Mouse (Mus musculus) liver, embryonic 15.5 days (tissue): Measurements from ENCODE around the gene Ado. TPM values are rescaled to one million over a fixed set of nuclear protein-coding genes. Genes with fewer than 3 reads are reported as not detected.

ENCODE experiments used
- ATAC-seq: fragments of 200-750 bp; cut with Nextera tagmentation; 2 replicates; pipeline ENCODE4 v1.8.0; 2017; ENCODE audit warnings: moderate number of reproducible peaks, mild to moderate bottlenecking, moderate library complexity; ENCODE audit not compliant: insufficient read depth
- H3K27ac ChIP-seq: fragments of 300-500 bp; sonication (generic); replicated peaks from 2 replicates; pipeline ENCODE4 v1.5.1; 2015; ENCODE audit warnings: mild to moderate bottlenecking, inconsistent platforms
- H3K27me3 ChIP-seq: fragments of 300-500 bp; sonication (generic); 2 replicates; pipeline ENCODE4 v1.6.1; 2015; ENCODE audit warnings: mild to moderate bottlenecking, inconsistent platforms
- H3K36me3 ChIP-seq: fragments of 300-500 bp; sonication (generic); replicated peaks from 2 replicates; pipeline ENCODE4 v1.6.1; 2015; ENCODE audit warnings: moderate library complexity, mild to moderate bottlenecking, inconsistent platforms
- H3K4me1 ChIP-seq: fragments of 300-500 bp; sonication (generic); replicated peaks from 2 replicates; pipeline ENCODE4 v1.6.1; 2015; ENCODE audit warnings: inconsistent platforms
- H3K4me2 ChIP-seq: fragments of 300-500 bp; sonication (generic); 2 replicates; pipeline ENCODE4 v1.6.1; 2015; ENCODE audit warnings: moderate library complexity, mild to moderate bottlenecking, inconsistent platforms
- H3K4me3 ChIP-seq: fragments of 300-500 bp; sonication (generic); replicated peaks from 2 replicates; pipeline ENCODE4 v1.5.1; 2015; ENCODE audit warnings: mild to moderate bottlenecking, inconsistent platforms
- H3K9ac ChIP-seq: fragments of 300-500 bp; sonication (generic); 2 replicates; pipeline ENCODE4 v1.6.1; 2015; ENCODE audit warnings: moderate library complexity, mild to moderate bottlenecking, inconsistent platforms
- H3K9me3 ChIP-seq: fragments of 300-500 bp; sonication (generic); replicated peaks from 2 replicates; pipeline ENCODE4 v1.6.1; 2016; ENCODE audit warnings: inconsistent platforms
- WGBS: fragments of 180-500 bp; shearing (Covaris S2); methylation state at CpG from one replicate; pipeline ENCODE4 v1.1.7; 2015; ENCODE audit warnings: mixed read lengths; ENCODE audit not compliant: insufficient replicate concordance; 5-methylcytosine and 5-hydroxymethylcytosine counted together
- polyA plus RNA-seq: library from polyadenylated mRNA; unstranded; fragments of >200 nt; fragmentation: Nextera tagmentation; extraction: Ambion mirVana; gene quantifications from 2 replicates; pipeline ENCODE4 v1.2.1, GENCODE M21; 2015

Ado gene
- polyA plus RNA-seq, 1 experiment from 2014 or later = 12.2 TPM

DNA sequence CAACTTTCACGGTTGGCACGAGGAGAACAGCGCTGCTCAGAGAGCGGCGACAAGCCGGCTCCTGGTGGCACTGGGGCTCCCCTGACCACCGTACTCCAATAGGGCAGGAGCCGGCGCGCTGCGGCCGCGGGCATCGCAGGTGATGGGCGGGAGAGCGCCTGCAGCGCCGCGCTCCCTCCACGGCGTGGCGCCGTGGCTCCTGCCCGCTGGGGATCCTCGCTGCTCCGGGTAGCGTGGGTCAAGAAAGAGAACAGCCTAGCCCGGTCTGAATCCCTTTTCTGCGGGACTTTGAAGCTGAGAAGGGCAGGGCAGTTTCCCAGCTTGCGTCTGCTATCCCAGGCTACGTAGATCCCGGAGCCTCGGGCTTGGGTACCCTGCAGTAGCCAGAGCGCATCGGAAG lies 12.8 kb downstream of the Ado start:
- no peaks in the 10 kb centered on the region for H3K36me3 ChIP-seq
- no peak overlapping the region for H3K9ac ChIP-seq
- H3K27ac ChIP-seq = no peak overlapping the region
- no peak for ATAC-seq
- peaks cover 98% of the 10 kb centered on the region for H3K27me3 ChIP-seq
- H3K4me1 ChIP-seq = peaks cover 31% of the 10 kb centered on the region
- peak overlapping the region; percentile 85 for H3K4me2 ChIP-seq
- peak overlapping the region; percentile 67 for H3K4me3 ChIP-seq
- H3K9me3 ChIP-seq = no peaks in the 10 kb centered on the region
- under 1% methylated on average over 35 of the region's 35 CpGs for WGBS

DNA sequence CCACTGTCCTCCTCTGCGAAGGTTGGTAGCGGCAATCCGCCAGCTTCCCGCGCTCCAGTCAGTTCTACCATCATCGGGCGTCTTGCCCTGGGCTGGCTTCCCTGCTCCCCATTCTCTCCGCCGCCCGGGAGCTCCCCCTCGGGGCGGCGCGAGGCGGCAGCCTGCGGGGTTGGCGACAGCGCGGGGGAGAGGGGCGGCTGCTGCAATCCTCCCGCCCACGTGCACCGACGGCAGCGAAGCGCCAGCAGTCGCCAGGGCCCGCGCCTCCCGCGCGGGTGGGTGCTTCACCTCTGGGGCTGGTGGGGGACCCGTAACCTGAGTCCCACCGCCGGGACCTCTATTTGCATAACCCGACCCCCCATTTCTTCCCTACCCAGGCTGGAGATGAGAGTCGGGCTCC lies 13.5 kb downstream of the Ado start, which contains the start of gene Egr2:
TSS of gene Egr2 (plus strand) at position 220 of the 400 bp plus-strand sequence.
- no peak for ATAC-seq
- peaks cover 92% of the 10 kb centered on the region for H3K27me3 ChIP-seq
- H3K36me3 ChIP-seq = no peaks in the 10 kb centered on the region
- no peak within 1 kb of the TSS for H3K9ac ChIP-seq
- 3% methylated on average over 37 of the region's 37 CpGs for WGBS
- H3K4me1 ChIP-seq = peaks cover 28% of the 10 kb centered on the region
- H3K4me2 ChIP-seq = peak within 1 kb of the TSS; percentile 85
- no peaks in the 10 kb centered on the region for H3K9me3 ChIP-seq
- H3K27ac ChIP-seq = no peak within 1 kb of the TSS
- peak within 1 kb of the TSS; percentile 67 for H3K4me3 ChIP-seq

DNA sequence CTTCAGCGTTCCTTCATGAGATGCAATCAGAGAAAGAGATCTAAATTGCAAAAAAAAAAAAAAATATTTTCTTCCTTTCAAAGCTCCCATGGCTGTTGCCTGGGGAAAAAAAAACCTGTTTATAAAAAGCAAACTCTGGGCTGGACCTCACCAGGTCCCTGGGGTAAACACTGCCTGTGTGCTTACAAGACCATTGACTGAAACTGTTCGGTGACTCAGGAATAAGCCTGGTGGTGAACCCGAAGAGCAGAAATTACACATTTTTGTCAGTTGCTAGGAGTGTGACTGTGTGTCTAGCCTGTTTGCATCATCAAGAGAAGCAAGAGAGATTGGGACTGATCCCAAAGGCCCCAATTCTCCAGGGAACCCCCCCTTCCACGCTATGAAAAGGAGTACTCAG lies 19.0 kb downstream of the Ado start:
- Histone ChIP-seq H3K9me3 (no peaks in the 10 kb centered on the region), H3K36me3 (no peaks in the 10 kb centered on the region), H3K27ac (no peak overlapping the region), H3K4me2 (no peak overlapping the region), H3K4me3 (no peak overlapping the region), H3K9ac (no peak overlapping the region), H3K27me3 (peaks cover 37% of the 10 kb centered on the region), H3K4me1 (no peaks in the 10 kb centered on the region)
- 64% methylated on average over 4 of the region's 4 CpGs for WGBS
- no peak for ATAC-seq

DNA sequence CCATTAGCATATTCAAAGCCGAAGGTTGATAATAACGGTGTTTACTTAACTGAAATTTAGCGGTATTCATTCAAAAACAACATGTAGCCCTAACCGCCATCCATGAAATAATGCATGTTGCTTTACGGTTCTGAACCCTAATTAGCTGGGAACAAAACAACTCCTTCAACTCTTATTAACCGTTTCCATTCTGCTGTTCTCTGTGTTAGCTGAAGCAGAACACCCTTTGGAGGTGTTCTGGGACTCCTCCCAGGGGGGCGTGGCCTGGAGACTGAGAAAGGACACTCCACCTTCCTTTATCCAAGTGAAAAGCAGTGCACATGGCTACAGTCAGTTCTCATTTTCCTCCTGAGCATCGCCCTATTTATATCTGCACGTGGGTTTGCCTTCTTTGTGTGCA lies 22.3 kb downstream of the Ado start:
- no peaks in the 10 kb centered on the region for H3K9me3 ChIP-seq
- WGBS = 71% methylated on average over 9 of the region's 9 CpGs
- no peak overlapping the region for H3K4me3 ChIP-seq
- no peaks in the 10 kb centered on the region for H3K36me3 ChIP-seq
- H3K27ac ChIP-seq = no peak overlapping the region
- H3K4me2 ChIP-seq = no peak overlapping the region
- no peak overlapping the region for H3K9ac ChIP-seq
- no peaks in the 10 kb centered on the region for H3K4me1 ChIP-seq
- no peak for ATAC-seq
- peaks cover 5% of the 10 kb centered on the region for H3K27me3 ChIP-seq

DNA sequence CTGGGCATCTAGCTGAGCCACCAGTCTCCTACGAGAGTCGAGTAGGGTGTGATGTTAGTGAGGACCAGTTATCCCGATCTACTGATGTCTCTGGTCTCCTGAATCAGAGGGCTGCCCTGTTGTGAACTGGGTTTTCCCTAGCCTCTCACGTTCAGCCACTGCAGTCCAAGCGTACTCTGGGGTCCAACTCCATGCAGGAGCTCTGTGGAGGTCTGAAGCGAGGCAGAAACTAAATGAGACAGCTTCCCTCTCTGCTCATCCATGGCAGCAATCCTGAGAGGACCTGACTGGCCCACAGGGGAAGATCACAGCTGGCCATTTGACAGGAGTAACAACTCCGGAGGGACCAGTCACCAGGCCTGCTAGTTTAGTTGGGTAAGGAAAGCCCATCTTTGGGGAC lies 24.1 kb downstream of the Ado start:
- no peak overlapping the region for H3K9ac ChIP-seq
- no peak overlapping the region for H3K4me3 ChIP-seq
- no peak overlapping the region for H3K4me2 ChIP-seq
- H3K27ac ChIP-seq = no peak overlapping the region
- no peaks in the 10 kb centered on the region for H3K4me1 ChIP-seq
- ATAC-seq = no peak
- H3K36me3 ChIP-seq = no peaks in the 10 kb centered on the region
- no peaks in the 10 kb centered on the region for H3K27me3 ChIP-seq
- WGBS = 64% methylated on average over 7 of the region's 7 CpGs
- no peaks in the 10 kb centered on the region for H3K9me3 ChIP-seq

DNA sequence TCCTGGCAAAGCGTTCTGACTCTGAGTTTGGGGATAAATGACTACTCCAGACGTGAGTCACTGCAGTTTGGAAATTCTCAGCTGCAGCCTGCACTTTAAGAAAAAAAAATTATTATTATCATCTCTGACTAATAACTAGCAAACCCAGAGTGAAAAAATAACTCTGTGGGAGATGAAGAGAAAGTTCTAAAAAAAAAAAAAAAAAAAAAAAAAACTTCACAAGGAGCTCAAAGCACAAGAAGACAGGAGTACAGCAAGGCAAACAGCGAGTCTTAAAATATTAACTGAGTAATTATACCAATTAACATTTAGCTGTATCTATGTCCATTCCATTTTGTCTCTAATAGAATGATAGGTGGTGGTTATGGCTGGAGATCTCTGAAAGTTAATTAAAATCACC lies 24.6 kb downstream of the Ado start:
- no peak overlapping the region for H3K4me2 ChIP-seq
- no peaks in the 10 kb centered on the region for H3K27me3 ChIP-seq
- 55% methylated on average over 3 of the region's 3 CpGs for WGBS
- H3K9me3 ChIP-seq = no peaks in the 10 kb centered on the region
- no peaks in the 10 kb centered on the region for H3K4me1 ChIP-seq
- no peak overlapping the region for H3K27ac ChIP-seq
- H3K4me3 ChIP-seq = no peak overlapping the region
- H3K36me3 ChIP-seq = no peaks in the 10 kb centered on the region
- no peak for ATAC-seq
- no peak overlapping the region for H3K9ac ChIP-seq

DNA sequence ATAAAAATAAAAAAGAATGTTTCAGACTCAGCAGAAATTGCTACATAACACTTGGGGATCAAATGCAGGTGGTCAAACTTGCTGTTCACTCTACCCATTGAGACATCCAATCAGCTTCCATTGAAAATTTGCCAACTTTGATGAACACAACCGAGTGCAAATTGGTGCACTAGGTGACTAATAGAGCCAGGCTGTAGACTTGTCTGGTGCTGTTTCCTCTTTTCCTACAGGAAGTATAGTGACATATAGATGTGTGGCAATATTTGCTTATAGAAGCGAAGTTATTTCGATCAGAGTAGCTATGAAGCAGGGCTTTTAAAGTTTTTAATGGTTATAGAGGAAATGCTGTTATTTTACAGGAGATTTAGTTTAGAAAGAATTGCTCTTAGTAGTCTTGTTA lies 30.0 kb downstream of the Ado start:
- H3K4me3 ChIP-seq = no peak overlapping the region
- ATAC-seq = no peak
- H3K36me3 ChIP-seq = no peaks in the 10 kb centered on the region
- H3K9ac ChIP-seq = no peak overlapping the region
- H3K4me1 ChIP-seq = no peaks in the 10 kb centered on the region
- H3K27ac ChIP-seq = no peak overlapping the region
- H3K27me3 ChIP-seq = no peaks in the 10 kb centered on the region
- WGBS = 49% methylated on average over 3 of the region's 3 CpGs
- H3K9me3 ChIP-seq = no peaks in the 10 kb centered on the region
- H3K4me2 ChIP-seq = no peak overlapping the region

DNA sequence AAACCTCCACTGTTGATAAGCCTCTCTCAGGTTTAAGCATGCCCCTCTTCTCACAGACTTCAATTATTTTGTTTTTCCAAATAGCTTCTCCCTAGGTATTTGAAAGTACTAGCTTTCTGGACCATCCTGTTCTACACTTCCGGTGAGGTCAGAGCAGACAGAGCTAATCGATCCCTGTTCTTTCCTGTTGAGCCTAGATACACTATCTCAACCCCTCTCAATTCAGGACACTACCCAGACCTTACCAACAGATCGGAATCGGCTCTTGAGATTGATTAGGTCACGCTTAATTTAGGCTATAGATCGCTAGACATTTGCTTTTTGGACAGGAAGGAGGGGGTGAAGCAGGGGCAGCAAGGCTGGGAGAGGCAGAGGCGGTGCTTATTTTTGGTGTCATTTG lies 35.9 kb downstream of the Ado start:
- no peaks in the 10 kb centered on the region for H3K27me3 ChIP-seq
- H3K27ac ChIP-seq = no peak overlapping the region
- H3K4me1 ChIP-seq = no peaks in the 10 kb centered on the region
- no peaks in the 10 kb centered on the region for H3K9me3 ChIP-seq
- no peak overlapping the region for H3K4me3 ChIP-seq
- H3K9ac ChIP-seq = no peak overlapping the region
- H3K36me3 ChIP-seq = no peaks in the 10 kb centered on the region
- 48% methylated on average over 7 of the region's 7 CpGs for WGBS
- ATAC-seq = no peak
- H3K4me2 ChIP-seq = no peak overlapping the region

DNA sequence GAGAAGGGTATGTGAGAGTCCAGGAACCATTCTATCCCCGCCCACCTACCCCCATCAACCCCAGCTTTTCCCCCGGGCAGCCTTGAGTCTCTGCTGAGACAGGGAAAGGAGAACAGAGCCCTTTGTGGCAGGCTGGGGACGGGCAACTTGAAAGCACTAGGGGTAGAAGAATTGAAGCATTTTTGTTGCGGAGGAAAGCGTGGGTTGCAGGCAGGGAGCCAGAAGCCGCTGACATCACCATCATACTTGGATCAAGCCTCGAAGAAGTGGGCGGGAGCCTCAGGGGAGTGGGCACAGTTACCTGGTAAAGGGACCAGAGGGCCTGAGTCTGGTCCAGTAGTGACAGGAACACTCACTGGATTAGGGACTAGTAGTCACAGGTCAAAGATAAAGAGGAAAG lies 36.5 kb downstream of the Ado start:
- Histone ChIP-seq H3K4me1 (no peaks in the 10 kb centered on the region), H3K4me3 (no peak overlapping the region), H3K9ac (no peak overlapping the region), H3K27ac (no peak overlapping the region), H3K4me2 (no peak overlapping the region), H3K27me3 (no peaks in the 10 kb centered on the region), H3K9me3 (no peaks in the 10 kb centered on the region), H3K36me3 (no peaks in the 10 kb centered on the region)
- no peak for ATAC-seq
- WGBS = 66% methylated on average over 8 of the region's 8 CpGs

DNA sequence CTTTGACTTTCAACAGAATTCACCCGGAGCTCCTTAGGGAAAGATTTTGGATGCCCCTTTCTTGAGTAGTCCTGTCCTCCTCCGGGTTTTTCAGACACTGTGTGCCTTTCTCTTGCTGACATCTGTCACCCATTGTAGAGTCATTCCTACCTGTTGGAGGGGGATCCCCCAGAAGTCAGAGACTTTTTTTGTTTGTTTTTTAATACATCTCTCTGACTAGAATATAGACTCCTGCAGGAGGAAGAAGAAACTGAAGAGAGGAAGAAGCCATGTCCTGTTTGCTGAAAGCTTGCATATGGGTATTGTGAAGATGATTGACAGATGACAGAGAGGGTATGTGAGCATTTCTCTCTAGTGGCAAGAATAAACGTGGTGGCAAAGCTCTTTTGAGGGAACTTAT lies 43.5 kb downstream of the Ado start:
- no peak overlapping the region for H3K4me3 ChIP-seq
- no peak overlapping the region for H3K27ac ChIP-seq
- H3K4me1 ChIP-seq = no peaks in the 10 kb centered on the region; the same call in 1 of the 2 replicates
- ATAC-seq = no peak
- no peaks in the 10 kb centered on the region for H3K36me3 ChIP-seq
- H3K9ac ChIP-seq = no peak overlapping the region
- H3K27me3 ChIP-seq = no peaks in the 10 kb centered on the region
- no peak overlapping the region for H3K4me2 ChIP-seq
- H3K9me3 ChIP-seq = no peaks in the 10 kb centered on the region
- 41% methylated on average over 3 of the region's 3 CpGs for WGBS

DNA sequence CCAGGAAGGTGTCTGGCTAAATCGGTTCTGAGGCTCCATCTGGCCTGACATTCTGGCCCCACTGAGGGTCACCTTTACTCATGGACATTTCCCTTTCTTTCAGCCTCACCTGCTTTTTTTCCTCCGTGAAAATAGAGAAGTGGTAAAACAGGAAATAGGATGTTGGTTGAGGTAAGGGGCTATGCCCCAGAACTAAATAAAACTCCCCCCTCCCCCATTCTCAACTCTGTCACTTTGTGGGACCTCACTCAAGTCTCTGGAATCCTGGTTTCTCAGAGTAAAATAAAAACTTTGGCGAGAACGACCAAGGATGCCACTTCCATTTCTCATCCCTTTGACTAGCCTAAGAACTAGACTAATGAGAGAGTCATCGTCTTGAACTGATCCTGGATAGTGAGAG lies 44.7 kb downstream of the Ado start:
- H3K9ac ChIP-seq = no peak overlapping the region
- no peaks in the 10 kb centered on the region; the same call in 1 of the 2 replicates for H3K4me1 ChIP-seq
- H3K27ac ChIP-seq = no peak overlapping the region
- H3K4me3 ChIP-seq = no peak overlapping the region
- no peaks in the 10 kb centered on the region for H3K27me3 ChIP-seq
- ATAC-seq = no peak
- H3K4me2 ChIP-seq = 0 out of 2 replicates have a peak overlapping the region, but pooled peaks have one; percentile 23
- 13% methylated on average over 5 of the region's 5 CpGs for WGBS
- H3K36me3 ChIP-seq = no peaks in the 10 kb centered on the region
- no peaks in the 10 kb centered on the region for H3K9me3 ChIP-seq

DNA sequence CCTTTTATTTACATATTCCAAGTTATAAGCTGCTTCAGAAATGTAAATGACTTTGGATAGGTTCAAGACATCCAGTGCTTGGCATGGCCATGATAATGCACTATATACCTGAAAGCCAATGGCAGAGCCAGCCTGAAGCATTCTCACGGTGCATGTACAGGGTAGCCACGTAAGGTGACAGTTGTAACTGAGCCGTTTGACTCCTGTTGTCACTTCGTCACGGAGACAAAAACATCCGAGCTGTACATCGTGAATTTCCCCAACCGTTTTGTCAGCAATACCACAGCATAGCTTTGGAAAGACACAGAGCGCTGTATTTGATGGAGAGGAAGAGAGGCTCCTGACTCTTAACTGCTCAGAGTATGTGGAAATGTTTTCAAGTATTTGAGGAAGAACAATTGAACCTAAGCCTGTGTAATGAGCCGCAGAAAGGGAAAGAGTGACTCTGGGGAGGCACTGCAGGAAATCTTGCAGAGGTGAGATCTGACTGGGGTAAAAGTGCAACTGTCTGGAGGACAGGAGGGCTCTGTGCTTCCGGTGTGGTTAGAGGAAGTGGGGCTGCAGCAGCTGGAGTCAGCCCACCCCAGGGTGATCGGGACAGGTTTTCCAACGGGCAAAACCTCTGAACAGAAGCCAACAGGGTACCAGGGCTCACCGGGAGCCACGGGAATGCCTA lies 45.3 kb downstream of the Ado start:
- no peak for ATAC-seq
- no peaks in the 10 kb centered on the region; the same call in 1 of the 2 replicates for H3K4me1 ChIP-seq
- no peak overlapping the region for H3K9ac ChIP-seq
- WGBS = 18% methylated on average over 15 of the region's 15 CpGs
- H3K27me3 ChIP-seq = no peaks in the 10 kb centered on the region
- no peaks in the 10 kb centered on the region for H3K9me3 ChIP-seq
- no peak overlapping the region for H3K4me3 ChIP-seq
- H3K4me2 ChIP-seq = peak overlapping the region; percentile 23; the same call in 1 of the 2 replicates
- H3K36me3 ChIP-seq = no peaks in the 10 kb centered on the region
- H3K27ac ChIP-seq = no peak overlapping the region
